Comparison of ENCODE assay signal across 9 mouse cellular contexts in the genomic region with DNA sequence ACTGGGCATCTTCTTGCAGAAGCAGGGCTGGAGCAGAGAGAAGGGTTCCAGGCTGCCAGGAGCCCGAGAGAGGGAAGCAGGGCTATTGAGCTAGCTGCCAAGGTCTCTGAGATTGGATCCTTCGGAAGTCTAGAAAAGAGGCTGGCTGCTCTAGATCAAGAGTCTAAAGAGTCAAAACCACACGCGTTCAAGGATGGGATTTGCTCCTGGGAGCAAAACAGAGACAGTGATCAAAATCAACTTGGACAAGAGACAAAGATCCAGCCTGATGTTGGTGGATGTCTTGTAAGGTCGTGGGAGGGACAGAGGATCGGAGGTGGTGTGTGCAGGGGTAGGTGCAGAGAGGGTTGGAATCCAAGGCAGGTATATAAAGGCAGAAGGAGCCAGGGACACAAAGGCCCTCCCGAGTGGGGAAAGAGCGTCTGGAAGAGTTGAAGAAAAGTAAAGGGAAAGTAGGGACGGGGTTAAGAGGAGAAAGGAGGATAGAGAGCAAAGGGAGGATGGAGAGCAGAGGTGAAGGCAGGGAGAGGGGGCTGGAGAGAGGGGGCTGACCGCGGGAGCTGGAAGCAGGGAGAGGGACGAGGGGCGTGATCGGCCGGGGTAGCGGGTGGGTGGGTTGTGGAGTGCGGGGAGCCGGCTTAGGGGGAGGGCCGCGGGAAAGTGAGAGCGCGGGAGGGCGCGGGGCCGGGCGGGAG. TPM values are rescaled to one million over a fixed set of nuclear protein-coding genes. Genes with fewer than 3 reads are reported as not detected.
DNase-seq lines count a peak whose midpoint lies in the region; ATAC-seq lines count a peak whose summit lies in the region.
"Had no signal": no experiment of that assay in that cellular context is flagged by ENCODE, and none has a peak within 500 bp of the region (broad histone marks: within the 10 kb centered on the region; RNA-seq: fewer than 3 reads in every experiment).

No protein-coding gene starts in this region.

- H3K27ac ChIP-seq in heart, embryonic 10.5 days: peak overlapping the region; percentile 90
- peak overlapping the region; percentile 91 for H3K27ac ChIP-seq in forebrain, embryonic 15.5 days (replicated peaks)
- H3K27ac ChIP-seq in liver, embryonic 16.5 days (ENCODE audit: low read length): no peak overlapping the region

- H3K27me3 ChIP-seq in heart, embryonic 10.5 days (ENCODE audit: insufficient read depth, poor library complexity, severe bottlenecking): peaks cover 48% of the 10 kb centered on the region
- H3K27me3 ChIP-seq in forebrain, embryonic 15.5 days: no peaks in the 10 kb centered on the region
- H3K27me3 ChIP-seq in liver, embryonic 16.5 days (ENCODE audit: control insufficient read depth, insufficient read depth, low read depth, low read length): peaks cover 27% of the 10 kb centered on the region

- 5% methylated on average over 26 of the region's 26 CpGs for WGBS in heart, embryonic 10.5 days
- WGBS in forebrain, embryonic 15.5 days: 7% methylated on average over 18 of the region's 26 CpGs
- 5% methylated on average over 15 of the region's 26 CpGs for WGBS in liver, embryonic 16.5 days (ENCODE audit: insufficient replicate concordance)

- DNase-seq in heart, embryonic 10.5 days (ENCODE audit: low spot score): no peak
- no peak for DNase-seq in heart, postnatal 4 days
- peak; percentile 58 for DNase-seq in R1 (ENCODE audit: low read depth, low spot score)
- DNase-seq in thymus, adult 18-20 months: no peak
- no peak for DNase-seq in testis, postnatal 10 days (ENCODE audit: low spot score)

- no peaks in the 10 kb centered on the region for H3K36me3 ChIP-seq in heart, embryonic 10.5 days
- H3K36me3 ChIP-seq in forebrain, embryonic 15.5 days: no peaks in the 10 kb centered on the region
- H3K36me3 ChIP-seq in liver, embryonic 16.5 days (ENCODE audit: control insufficient read depth, insufficient read depth): no peaks in the 10 kb centered on the region

- H3K4me3 ChIP-seq in heart, embryonic 10.5 days: peak overlapping the region; percentile 81
- H3K4me3 ChIP-seq in forebrain, embryonic 15.5 days: peak overlapping the region; percentile 99
- peak overlapping the region; percentile 52 for H3K4me3 ChIP-seq in liver, embryonic 16.5 days (ENCODE audit: low read depth, low read length)

- no peaks in the 10 kb centered on the region for H3K9me3 ChIP-seq in heart, embryonic 10.5 days
- H3K9me3 ChIP-seq in forebrain, embryonic 15.5 days: no peaks in the 10 kb centered on the region
- no peaks in the 10 kb centered on the region for H3K9me3 ChIP-seq in liver, embryonic 16.5 days (replicated peaks; ENCODE audit: control insufficient read depth, low read length)

- peak; percentile 21; the same call in 1 of the 2 replicates for ATAC-seq in forebrain, embryonic 15.5 days (replicated peaks)
- ATAC-seq in liver, embryonic 16.5 days (ENCODE audit: low read depth): no peak
- no peak for ATAC-seq in granulocyte monocyte progenitor cell, adult 5-6 weeks (replicated peaks; ENCODE audit: poor library complexity, severe bottlenecking)

- H3K4me1 ChIP-seq in heart, embryonic 10.5 days: 0 out of 2 replicates have a peak, but pooled peaks cover 9% of the 10 kb centered on the region
- H3K4me1 ChIP-seq in forebrain, embryonic 15.5 days: peaks cover 39% of the 10 kb centered on the region
- no peaks in the 10 kb centered on the region for H3K4me1 ChIP-seq in liver, embryonic 16.5 days (ENCODE audit: control insufficient read depth, low read depth, low read length)

- H3K4me2 ChIP-seq in forebrain, embryonic 15.5 days (replicated peaks): peak overlapping the region; percentile 70
- peak overlapping the region; percentile 63 for H3K4me2 ChIP-seq in liver, embryonic 16.5 days (ENCODE audit: low read depth, low read length)

- peak overlapping the region; percentile 99 for H3K9ac ChIP-seq in forebrain, embryonic 15.5 days (replicated peaks)
- no peak overlapping the region for H3K9ac ChIP-seq in liver, embryonic 16.5 days (ENCODE audit: low read depth, low read length)

RNA-seq across cellular contexts. Expression of gene Tmem178, which starts 0.5 kb away (rescaled TPM):
- polyA plus RNA-seq in heart, embryonic 10.5 days (2016; fragmentation: Nextera tagmentation; extraction: Ambion mirVana): 4.5 and 5.2 TPM in 2 replicates
- 1 to 10 TPM; 3.2 TPM for total RNA-seq in heart, postnatal 4 days (2021)
- polyA plus RNA-seq in forebrain, embryonic 15.5 days (2015; fragmentation: Nextera tagmentation; extraction: Ambion mirVana): 43.7 and 46.3 TPM in 2 replicates
- 0.23 and 0.25 TPM in 2 replicates for polyA plus RNA-seq in liver, embryonic 16.5 days (2015; fragmentation: Nextera tagmentation; extraction: Ambion mirVana)
- 0.47 TPM in 1 of 2 replicates, not detected in the other for total RNA-seq in granulocyte monocyte progenitor cell, adult 5-6 weeks (2014; fragmentation: Nextera tagmentation)
- total RNA-seq in granulocyte monocyte progenitor cell, adult 5-6 weeks (2017): 2.0 and 2.6 TPM in 2 replicates
- total RNA-seq: hematopoietic stem cell, adult 5-6 weeks had no signal
